Mouse (Mus musculus): ENCODE measurements around the gene Ormdl2. TPM values are rescaled to one million over a fixed set of nuclear protein-coding genes. Genes with fewer than 3 reads are reported as not detected.

Ormdl2 gene
- 47.6 and 49.5 TPM in 2 replicates for polyA plus RNA-seq (2012; rRNA removed; ENCODE audit: low replicate concordance)

DNA sequence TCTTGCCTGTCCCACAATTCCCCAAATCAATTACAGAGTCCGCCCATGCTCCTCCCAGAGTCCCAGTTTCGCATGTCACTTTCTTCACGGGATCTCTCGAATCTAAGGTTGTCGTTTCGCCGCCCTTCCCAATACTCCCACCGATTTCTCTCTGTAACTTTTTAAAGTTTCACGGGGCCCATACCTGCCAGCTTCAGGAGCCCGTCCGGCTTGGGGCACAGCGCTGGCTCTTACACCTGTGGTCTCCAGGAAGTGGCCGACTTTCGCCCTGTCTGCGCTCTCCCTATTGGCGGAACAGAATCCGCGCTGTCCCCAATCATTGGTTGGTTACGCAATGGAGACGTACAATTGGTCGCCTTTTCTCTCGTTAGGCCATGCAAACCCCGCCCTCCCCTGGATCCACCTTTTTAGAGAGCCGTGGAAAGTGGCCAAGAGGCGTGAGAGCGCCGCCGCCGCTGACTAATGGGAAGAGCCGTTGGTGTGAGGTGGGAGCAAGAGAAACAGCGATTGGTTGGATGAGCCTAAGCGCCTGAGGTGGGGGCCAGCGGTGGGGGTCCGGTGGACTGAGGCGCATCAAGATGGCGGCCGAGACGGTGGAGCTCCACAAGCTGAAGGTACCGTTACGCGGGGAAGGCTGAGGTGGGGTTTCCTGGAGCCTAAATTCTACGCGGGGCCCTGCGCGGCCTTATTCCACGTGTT lies at the start of gene Ormdl2:
Gene Ormdl2, minus strand, starts transcription at position 288 of the 699 bp plus-strand sequence.

GRCm38 (mm10) chr10:128817033-128817432 lies 4.4 kb downstream of the Ormdl2 start, which contains the start of gene Sarnp:
Sarnp (plus strand) TSS chr10:128817333.

GRCm38 (mm10) chr10:128804271-128805091 lies 17.0 kb downstream of the Ormdl2 start, which contains the start of gene Tmem198b:
Tmem198b (minus strand) TSS chr10:128804370.

GRCm38 (mm10) chr10:128803771-128804270 lies 17.6 kb downstream of the Ormdl2 start, which contains the start of gene Dnajc14:
Dnajc14 (plus strand) TSS chr10:128804062.

DNA sequence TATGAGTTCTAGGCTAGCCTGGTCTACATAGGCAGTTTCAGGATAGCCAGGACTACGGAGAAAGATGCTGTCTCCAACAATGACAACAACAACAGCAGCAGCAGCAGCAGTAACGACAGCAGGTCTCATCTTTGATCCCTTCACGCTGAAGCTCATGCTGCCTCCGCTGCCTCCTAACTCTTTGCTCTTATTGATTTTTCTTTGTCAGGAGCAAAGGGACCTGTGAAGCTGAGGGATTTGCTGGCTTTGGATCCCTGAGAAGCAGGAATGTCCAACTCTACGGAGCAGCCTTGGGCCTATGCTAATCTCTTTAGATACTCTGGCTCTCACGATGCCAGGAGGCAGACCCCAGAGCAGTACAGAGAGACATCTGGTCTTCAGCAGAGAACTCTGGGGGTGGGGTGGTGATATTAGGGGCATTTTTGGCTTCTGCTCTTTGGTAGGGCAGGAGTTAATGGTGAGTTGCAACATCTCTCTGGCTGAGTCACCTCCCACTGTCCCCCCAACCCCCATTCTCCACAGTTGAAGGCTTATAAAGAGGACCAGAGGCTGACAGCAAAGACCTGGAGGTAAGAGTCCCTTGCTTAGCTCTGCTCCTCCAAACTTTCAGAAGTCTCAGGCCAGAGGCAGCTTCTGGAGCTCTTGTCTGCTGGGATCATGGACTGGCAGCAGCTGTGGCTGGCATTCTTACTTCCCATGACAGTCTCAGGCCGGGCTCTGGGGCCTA lies 30.9 kb downstream of the Ormdl2 start, which contains the start of gene Mmp19:
Gene Mmp19, plus strand, starts transcription at position 513 of the 727 bp plus-strand sequence.

Other genes with a start within 250 kb of the Ormdl2 start
- 45.3 and 63.8 TPM in 2 replicates for gene Erbb3, start 232.0 kb downstream of the Ormdl2 start, polyA plus RNA-seq (2012; rRNA removed; ENCODE audit: low replicate concordance)
- 885 and 900 TPM in 2 replicates for gene Rps26, start 194.9 kb downstream of the Ormdl2 start, polyA plus RNA-seq (2012; rRNA removed; ENCODE audit: low replicate concordance)
- gene Ikzf4, start 175.7 kb downstream of the Ormdl2 start, polyA plus RNA-seq (2012; rRNA removed; ENCODE audit: low replicate concordance): 0.74 and 1.6 TPM in 2 replicates
- 3.8 and 12.6 TPM in 2 replicates for gene Suox, start 147.6 kb downstream of the Ormdl2 start, polyA plus RNA-seq (2012; rRNA removed; ENCODE audit: low replicate concordance)
- 21.5 and 28.1 TPM in 2 replicates for gene Rab5b, start 125.4 kb downstream of the Ormdl2 start, polyA plus RNA-seq (2012; rRNA removed; ENCODE audit: low replicate concordance)
- 1.1 and 2.5 TPM in 2 replicates for gene Pmel, start 117.5 kb downstream of the Ormdl2 start, polyA plus RNA-seq (2012; rRNA removed; ENCODE audit: low replicate concordance)
- gene Cdk2, start 116.6 kb downstream of the Ormdl2 start, polyA plus RNA-seq (2012; rRNA removed; ENCODE audit: low replicate concordance): 4.6 and 8.6 TPM in 2 replicates
- gene Dgka, start 76.8 kb downstream of the Ormdl2 start, polyA plus RNA-seq (2012; rRNA removed; ENCODE audit: low replicate concordance): 34.6 and 50.5 TPM in 2 replicates
- gene Pym1, start 73.8 kb downstream of the Ormdl2 start, polyA plus RNA-seq (2012; rRNA removed; ENCODE audit: low replicate concordance): 16.5 and 19.9 TPM in 2 replicates
- gene Mmp19, start 30.7 kb downstream of the Ormdl2 start, polyA plus RNA-seq (2012; rRNA removed; ENCODE audit: low replicate concordance): 0.55 and 1.0 TPM in 2 replicates
- 7.2 and 12.6 TPM in 2 replicates for gene Dnajc14, start 17.6 kb downstream of the Ormdl2 start, polyA plus RNA-seq (2012; rRNA removed; ENCODE audit: low replicate concordance)
- gene Tmem198b, start 17.3 kb downstream of the Ormdl2 start, polyA plus RNA-seq (2012; rRNA removed; ENCODE audit: low replicate concordance): 7.6 and 10.1 TPM in 2 replicates
- 0.52 and 0.97 TPM in 2 replicates for gene Sarnp, start 4.3 kb downstream of the Ormdl2 start, polyA plus RNA-seq (2012; rRNA removed; ENCODE audit: low replicate concordance)
- gene Gdf11, start 70.1 kb upstream of the Ormdl2 start, polyA plus RNA-seq (2012; rRNA removed; ENCODE audit: low replicate concordance): 0.36 and 0.58 TPM in 2 replicates
- 52.9 and 71.0 TPM in 2 replicates for gene Cd63, start 79.3 kb upstream of the Ormdl2 start, polyA plus RNA-seq (2012; rRNA removed; ENCODE audit: low replicate concordance)
- gene Rdh5, start 101.2 kb upstream of the Ormdl2 start, polyA plus RNA-seq (2012; rRNA removed; ENCODE audit: low replicate concordance): 32.9 and 39.5 TPM in 2 replicates
- 74.1 and 80.1 TPM in 2 replicates for gene Bloc1s1, start 102.4 kb upstream of the Ormdl2 start, polyA plus RNA-seq (2012; rRNA removed; ENCODE audit: low replicate concordance)
- 10.0 and 17.7 TPM in 2 replicates for gene Itga7, start 112.2 kb upstream of the Ormdl2 start, polyA plus RNA-seq (2012; rRNA removed; ENCODE audit: low replicate concordance)
- 35.7 and 44.8 TPM in 2 replicates for gene Mettl7b, start 139.3 kb upstream of the Ormdl2 start, polyA plus RNA-seq (2012; rRNA removed; ENCODE audit: low replicate concordance)
- gene Olfr9, start 167.8 kb upstream of the Ormdl2 start, polyA plus RNA-seq (2012; rRNA removed; ENCODE audit: low replicate concordance): not detected in 2 replicates
- gene Olfr763, start 189.1 kb upstream of the Ormdl2 start, polyA plus RNA-seq (2012; rRNA removed; ENCODE audit: low replicate concordance): 0.04 TPM in 1 of 2 replicates, not detected in the other
- not detected in 2 replicates for gene Olfr764-ps1, start 218.3 kb upstream of the Ormdl2 start, polyA plus RNA-seq (2012; rRNA removed; ENCODE audit: low replicate concordance)
- gene Olfr765, start 228.4 kb upstream of the Ormdl2 start, polyA plus RNA-seq (2012; rRNA removed; ENCODE audit: low replicate concordance): not detected in 2 replicates
- not detected in 2 replicates for gene Olfr766-ps1, start 247.3 kb upstream of the Ormdl2 start, polyA plus RNA-seq (2012; rRNA removed; ENCODE audit: low replicate concordance)